10 mouse cellular contexts compared by ENCODE assay signal in genomic region chr2:72139863-72140845, GRCm38 (mm10).
DNase-seq lines count a peak whose midpoint lies in the region; ATAC-seq and TF ChIP-seq lines count a peak whose summit lies in the region.
"Had no signal": no experiment of that assay in that cellular context is flagged by ENCODE, and none has a peak within 500 bp of the region (broad histone marks: within the 10 kb centered on the region; RNA-seq: fewer than 3 reads in every experiment).

No protein-coding gene starts in this region.

- no peak for TF ChIP-seq CTCF in liver, postnatal 0 days (IDR thresholded peaks at IDR 0.05; ENCODE audit: low read depth)

- no peaks in the 10 kb centered on the region for H3K27me3 ChIP-seq in forebrain, embryonic 14.5 days (replicated peaks; ENCODE audit: control insufficient read depth, insufficient read depth, low read length)
- no peaks in the 10 kb centered on the region for H3K27me3 ChIP-seq in forebrain, embryonic 10.5 days (ENCODE audit: poor library complexity, severe bottlenecking)
- no peaks in the 10 kb centered on the region for H3K27me3 ChIP-seq in liver, postnatal 0 days (ENCODE audit: insufficient read depth, low read length)
- no peaks in the 10 kb centered on the region for H3K27me3 ChIP-seq in liver, embryonic 11.5 days (replicated peaks; ENCODE audit: control insufficient read depth, insufficient read depth, low read length)
- no peaks in the 10 kb centered on the region for H3K27me3 ChIP-seq in neural tube, embryonic 14.5 days (ENCODE audit: control insufficient read depth, insufficient read depth, low read length)
- H3K27me3 ChIP-seq in embryonic facial prominence, embryonic 10.5 days (replicated peaks; ENCODE audit: low read depth, poor library complexity, severe bottlenecking) = no peaks in the 10 kb centered on the region

- no peak for DNase-seq in forebrain, embryonic 14.5 days (ENCODE audit: low spot score)
- DNase-seq in forebrain, embryonic 10.5 days (ENCODE audit: extremely low spot score, low spot score) = no peak
- DNase-seq in liver, postnatal 0 days = no peak
- no peak for DNase-seq in liver, embryonic 11.5 days (ENCODE audit: low spot score)
- DNase-seq in brain, adult 2 months (ENCODE audit: low read depth, low spot score) = peak; percentile 83
- no peak for DNase-seq in urinary bladder, postnatal 10 days (ENCODE audit: low spot score)
- no peak for DNase-seq in embryonic facial prominence, embryonic 10.5 days (ENCODE audit: low spot score)
- DNase-seq: thymus, adult 18-20 months had no signal

- no peak for ATAC-seq in forebrain, embryonic 14.5 days
- no peak for ATAC-seq in liver, postnatal 0 days
- no peak for ATAC-seq in liver, embryonic 11.5 days (replicated peaks; ENCODE audit: low FRiP score)
- no peak for ATAC-seq in neural tube, embryonic 14.5 days (ENCODE audit: low read depth)
- ATAC-seq: hindbrain, postnatal 0 days had no signal

- no peaks in the 10 kb centered on the region for H3K9me3 ChIP-seq in forebrain, embryonic 14.5 days (replicated peaks; ENCODE audit: control insufficient read depth, low read length)
- no peaks in the 10 kb centered on the region for H3K9me3 ChIP-seq in forebrain, embryonic 10.5 days
- no peaks in the 10 kb centered on the region for H3K9me3 ChIP-seq in liver, postnatal 0 days (ENCODE audit: low read length)
- no peaks in the 10 kb centered on the region for H3K9me3 ChIP-seq in liver, embryonic 11.5 days (ENCODE audit: control insufficient read depth, low read length)
- no peaks in the 10 kb centered on the region for H3K9me3 ChIP-seq in neural tube, embryonic 14.5 days (ENCODE audit: control insufficient read depth, low read length)
- H3K9me3 ChIP-seq in embryonic facial prominence, embryonic 10.5 days = no peaks in the 10 kb centered on the region

- no peak overlapping the region for H3K4me2 ChIP-seq in forebrain, embryonic 14.5 days (ENCODE audit: low read length)
- no peak overlapping the region for H3K4me2 ChIP-seq in liver, postnatal 0 days (ENCODE audit: low read depth, low read length)
- H3K4me2 ChIP-seq in liver, embryonic 11.5 days = no peak overlapping the region
- H3K4me2 ChIP-seq in neural tube, embryonic 14.5 days (ENCODE audit: low read depth, low read length) = no peak overlapping the region

- H3K4me1 ChIP-seq in forebrain, embryonic 14.5 days (ENCODE audit: control insufficient read depth, insufficient read depth, low read length) = peaks cover 3% of the 10 kb centered on the region; the same call in 1 of the 2 replicates
- peaks cover 21% of the 10 kb centered on the region for H3K4me1 ChIP-seq in forebrain, embryonic 10.5 days
- H3K4me1 ChIP-seq in liver, postnatal 0 days (ENCODE audit: insufficient read depth) = peaks cover 2% of the 10 kb centered on the region; the same call in 1 of the 2 replicates
- H3K4me1 ChIP-seq in liver, embryonic 11.5 days (replicated peaks; ENCODE audit: control insufficient read depth, insufficient read depth, low read length) = no peaks in the 10 kb centered on the region
- peaks cover 9% of the 10 kb centered on the region; the same call in 1 of the 2 replicates for H3K4me1 ChIP-seq in neural tube, embryonic 14.5 days (ENCODE audit: control insufficient read depth, insufficient read depth, low read length)
- peaks cover 21% of the 10 kb centered on the region for H3K4me1 ChIP-seq in embryonic facial prominence, embryonic 10.5 days

- WGBS in forebrain, embryonic 14.5 days = 81% methylated on average over 14 of the region's 14 CpGs
- 91% methylated on average over 14 of the region's 14 CpGs for WGBS in forebrain, embryonic 10.5 days
- WGBS in liver, postnatal 0 days (ENCODE audit: insufficient replicate concordance) = 71% methylated on average over 14 of the region's 14 CpGs
- 86% methylated on average over 14 of the region's 14 CpGs for WGBS in liver, embryonic 11.5 days
- WGBS in neural tube, embryonic 14.5 days = 83% methylated on average over 14 of the region's 14 CpGs
- 91% methylated on average over 14 of the region's 14 CpGs for WGBS in embryonic facial prominence, embryonic 10.5 days

- H3K36me3 ChIP-seq in forebrain, embryonic 14.5 days (ENCODE audit: control insufficient read depth, insufficient read depth, low read length) = no peaks in the 10 kb centered on the region
- no peaks in the 10 kb centered on the region for H3K36me3 ChIP-seq in forebrain, embryonic 10.5 days (replicated peaks)
- H3K36me3 ChIP-seq in liver, postnatal 0 days (replicated peaks; ENCODE audit: insufficient read depth, low read length) = no peaks in the 10 kb centered on the region
- H3K36me3 ChIP-seq in liver, embryonic 11.5 days (ENCODE audit: control insufficient read depth, insufficient read depth, low read length) = no peaks in the 10 kb centered on the region
- H3K36me3 ChIP-seq in neural tube, embryonic 14.5 days (ENCODE audit: control insufficient read depth, insufficient read depth, low read length) = no peaks in the 10 kb centered on the region
- no peaks in the 10 kb centered on the region for H3K36me3 ChIP-seq in embryonic facial prominence, embryonic 10.5 days (replicated peaks)

- H3K4me3 ChIP-seq in forebrain, embryonic 14.5 days (ENCODE audit: low read depth, low read length) = no peak overlapping the region
- no peak overlapping the region for H3K4me3 ChIP-seq in forebrain, embryonic 10.5 days
- no peak overlapping the region for H3K4me3 ChIP-seq in liver, postnatal 0 days (ENCODE audit: low read depth, low read length)
- H3K4me3 ChIP-seq in liver, embryonic 11.5 days (ENCODE audit: low read depth, low read length) = no peak overlapping the region
- no peak overlapping the region for H3K4me3 ChIP-seq in neural tube, embryonic 14.5 days (ENCODE audit: low read depth, low read length)
- no peak overlapping the region for H3K4me3 ChIP-seq in embryonic facial prominence, embryonic 10.5 days

- no peak overlapping the region for H3K9ac ChIP-seq in forebrain, embryonic 14.5 days (ENCODE audit: low read length)
- no peak overlapping the region for H3K9ac ChIP-seq in liver, postnatal 0 days (replicated peaks)
- H3K9ac ChIP-seq in liver, embryonic 11.5 days (ENCODE audit: low read depth, low read length) = no peak overlapping the region
- H3K9ac ChIP-seq in neural tube, embryonic 14.5 days (replicated peaks; ENCODE audit: low read depth, low read length) = no peak overlapping the region

- no peak for TF ChIP-seq EP300 in liver, postnatal 0 days (IDR thresholded peaks at IDR 0.05; ENCODE audit: low read depth)

- H3K27ac ChIP-seq in forebrain, embryonic 14.5 days (ENCODE audit: low read depth, low read length) = peak overlapping the region; percentile 11; the same call in 1 of the 2 replicates
- no peak overlapping the region for H3K27ac ChIP-seq in forebrain, embryonic 10.5 days
- 0 out of 2 replicates have a peak overlapping the region, but pooled peaks have one; percentile 29 for H3K27ac ChIP-seq in liver, postnatal 0 days (ENCODE audit: low read depth)
- no peak overlapping the region for H3K27ac ChIP-seq in liver, embryonic 11.5 days (ENCODE audit: low read depth, low read length)
- H3K27ac ChIP-seq in neural tube, embryonic 14.5 days (ENCODE audit: low read depth, low read length) = peak overlapping the region; percentile 18; the same call in 1 of the 2 replicates
- H3K27ac ChIP-seq in embryonic facial prominence, embryonic 10.5 days (replicated peaks) = no peak overlapping the region
- H3K27ac ChIP-seq: hindbrain, postnatal 0 days had no signal

Comparison
In these comparisons a context has a peak if more than half of its experiments do, and no peak if none do; other contexts are left out.
1. H3K27ac ChIP-seq: peak in forebrain, embryonic 14.5 days (single experiment), liver, postnatal 0 days (single experiment) and neural tube, embryonic 14.5 days (single experiment); none in forebrain, embryonic 10.5 days (single experiment), liver, embryonic 11.5 days (single experiment) and embryonic facial prominence, embryonic 10.5 days (single experiment).